Mouse (Mus musculus): Measurements from ENCODE around the gene Lrrc26. TPM values are rescaled to one million over a fixed set of nuclear protein-coding genes. Genes with fewer than 3 reads are reported as not detected.

Lrrc26 gene
- 0.89 and 1.2 TPM in 2 replicates for polyA plus RNA-seq (2015; fragmentation: Nextera tagmentation; extraction: Ambion mirVana)

DNA sequence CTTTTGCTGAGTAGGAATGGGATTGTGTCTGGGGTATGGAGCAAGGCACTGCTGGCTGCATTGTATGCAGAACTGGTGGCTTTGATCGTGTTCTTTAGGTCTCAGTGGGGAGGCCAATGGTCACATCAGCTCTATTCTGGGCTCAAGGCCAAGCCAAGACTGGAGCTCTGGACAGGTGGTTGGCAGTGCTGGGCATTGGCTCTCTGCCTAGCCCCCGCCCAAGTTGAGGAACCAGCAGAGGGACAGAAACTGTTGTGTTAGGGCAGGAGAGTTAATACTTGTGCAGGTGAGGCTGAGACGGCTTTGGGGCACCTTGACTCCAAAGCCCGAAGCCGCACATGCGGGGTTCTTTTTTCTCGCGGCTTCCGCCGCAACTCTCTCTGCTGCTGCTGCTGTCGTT lies at the start of gene Lrrc26:
Gene Lrrc26, plus strand, starts transcription at position 265 of the 400 bp plus-strand sequence.
- 6% methylated on average over 11 of the region's 11 CpGs for WGBS
- Histone ChIP-seq H3K36me3 (ENCODE audit: control insufficient read depth, insufficient read depth) (peaks cover 12% of the 10 kb centered on the region), H3K4me2 (ENCODE audit: low read depth, low read length) (peak within 1 kb of the TSS; percentile 49), H3K27ac (ENCODE audit: low read length) (no peak within 1 kb of the TSS), H3K27me3 (ENCODE audit: control insufficient read depth, insufficient read depth, low read length) (peaks cover 68% of the 10 kb centered on the region), H3K4me1 (ENCODE audit: control insufficient read depth, insufficient read depth, low read length) (peaks cover 13% of the 10 kb centered on the region), H3K9me3 (replicated peaks; ENCODE audit: control insufficient read depth, low read length) (no peaks in the 10 kb centered on the region), H3K4me3 (ENCODE audit: low read length) (peak within 1 kb of the TSS; percentile 41), H3K9ac (ENCODE audit: low read length) (no peak within 1 kb of the TSS)
- ATAC-seq (replicated peaks; ENCODE audit: extremely low read depth, insufficient read depth, low FRiP score) = peak; percentile 41

DNA sequence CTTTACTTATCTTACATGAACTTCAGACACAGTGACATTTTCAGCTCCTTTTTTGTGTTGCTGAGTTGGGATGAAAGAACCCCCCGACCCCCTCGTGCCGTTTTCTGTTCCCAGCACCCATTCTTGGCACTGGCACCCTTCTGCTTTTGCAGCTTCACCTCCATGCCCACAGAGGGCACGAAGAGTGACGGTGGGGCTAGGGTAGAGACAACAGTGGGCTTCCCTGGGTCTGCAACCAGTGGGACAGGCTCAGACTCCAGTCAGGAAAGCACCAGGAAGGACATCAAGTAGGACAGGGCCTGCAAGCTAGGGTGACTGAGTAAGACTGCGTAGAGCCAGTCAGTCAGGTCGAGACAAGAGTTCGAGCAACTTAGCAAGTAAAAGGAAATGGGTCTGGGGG lies 49.4 kb upstream of the Lrrc26 start:
- Histone ChIP-seq H3K36me3 (ENCODE audit: control insufficient read depth, insufficient read depth) (no peaks in the 10 kb centered on the region; the same call in 1 of the 2 replicates), H3K4me3 (ENCODE audit: low read length) (peak overlapping the region; percentile 49), H3K27me3 (ENCODE audit: control insufficient read depth, insufficient read depth, low read length) (peaks cover 20% of the 10 kb centered on the region; the same call in 1 of the 2 replicates), H3K4me2 (ENCODE audit: low read depth, low read length) (peak overlapping the region; percentile 71), H3K4me1 (ENCODE audit: control insufficient read depth, insufficient read depth, low read length) (peaks cover 13% of the 10 kb centered on the region), H3K9ac (ENCODE audit: low read length) (peak overlapping the region; percentile 60), H3K9me3 (replicated peaks; ENCODE audit: control insufficient read depth, low read length) (no peaks in the 10 kb centered on the region), H3K27ac (ENCODE audit: low read length) (0 out of 2 replicates have a peak overlapping the region, but pooled peaks have one; percentile 9)
- ATAC-seq (replicated peaks; ENCODE audit: extremely low read depth, insufficient read depth, low FRiP score) = no peak
- whole genome bisulfite sequencing = 57% methylated on average over 8 of the region's 8 CpGs

DNA sequence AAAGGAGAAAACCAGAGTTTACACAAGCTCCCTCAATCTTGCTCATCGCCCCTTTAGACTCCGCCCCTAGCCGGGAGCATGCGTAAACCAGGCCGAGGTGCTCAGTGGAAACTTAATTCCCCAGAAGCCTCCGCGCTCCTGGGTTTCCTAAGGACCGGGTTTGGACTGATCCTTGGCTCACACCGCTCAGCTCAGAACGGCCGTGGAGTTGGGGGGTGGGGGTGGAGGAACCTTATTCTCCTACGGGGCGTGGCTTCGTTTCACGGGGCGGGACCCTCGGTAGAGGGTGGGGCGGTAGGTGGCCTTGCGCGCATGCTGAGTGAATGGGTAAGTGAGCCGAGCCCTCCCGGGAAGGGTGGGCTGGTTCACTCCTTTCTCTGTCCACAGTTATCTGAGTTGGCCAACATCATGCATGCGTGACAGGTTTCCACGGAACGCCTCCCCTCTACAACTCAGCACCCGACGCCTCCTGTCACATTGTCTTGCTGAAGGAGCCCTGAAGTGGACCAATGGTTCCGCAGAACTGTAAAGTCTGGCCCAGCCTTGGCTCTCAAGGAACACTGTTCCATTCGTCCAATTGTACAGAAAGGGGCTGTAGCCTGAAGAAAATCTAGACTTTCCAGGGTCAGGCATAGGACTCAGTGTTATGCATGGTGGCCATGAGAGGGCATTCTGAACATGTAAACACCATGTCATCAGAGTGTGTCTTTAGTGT lies 48.8 kb upstream of the Lrrc26 start:
- 1% methylated on average over 29 of the region's 29 CpGs for WGBS
- H3K36me3 ChIP-seq (ENCODE audit: control insufficient read depth, insufficient read depth) = peaks cover 4% of the 10 kb centered on the region; the same call in 1 of the 2 replicates
- peaks cover 13% of the 10 kb centered on the region for H3K4me1 ChIP-seq (ENCODE audit: control insufficient read depth, insufficient read depth, low read length)
- H3K9ac ChIP-seq (ENCODE audit: low read length) = peak overlapping the region; percentile 60
- no peaks in the 10 kb centered on the region for H3K9me3 ChIP-seq (replicated peaks; ENCODE audit: control insufficient read depth, low read length)
- H3K4me3 ChIP-seq (ENCODE audit: low read length) = peak overlapping the region; percentile 49
- peak; percentile 75 for ATAC-seq (replicated peaks; ENCODE audit: extremely low read depth, insufficient read depth, low FRiP score)
- H3K27ac ChIP-seq (ENCODE audit: low read length) = no peak overlapping the region
- peaks cover 18% of the 10 kb centered on the region; the same call in 1 of the 2 replicates for H3K27me3 ChIP-seq (ENCODE audit: control insufficient read depth, insufficient read depth, low read length)
- peak overlapping the region; percentile 71 for H3K4me2 ChIP-seq (ENCODE audit: low read depth, low read length)

DNA sequence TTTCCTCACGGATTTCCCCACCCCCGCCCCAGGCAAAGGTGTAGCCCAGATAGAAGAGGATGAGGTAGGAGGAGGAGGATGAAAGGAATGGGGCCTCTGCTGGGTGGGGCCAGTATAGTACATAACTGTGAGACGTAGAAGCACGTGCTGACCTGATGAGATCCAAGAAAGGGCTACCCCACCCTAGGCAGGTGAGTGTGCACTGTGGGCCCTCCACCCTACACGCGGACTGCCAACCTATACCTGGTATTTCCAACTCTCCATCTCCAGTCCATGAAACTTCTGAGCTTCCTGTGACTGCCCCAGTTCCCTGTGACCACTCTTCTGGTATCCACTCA lies 48.3 kb upstream of the Lrrc26 start:
- no peak overlapping the region for H3K9ac ChIP-seq (ENCODE audit: low read length)

DNA sequence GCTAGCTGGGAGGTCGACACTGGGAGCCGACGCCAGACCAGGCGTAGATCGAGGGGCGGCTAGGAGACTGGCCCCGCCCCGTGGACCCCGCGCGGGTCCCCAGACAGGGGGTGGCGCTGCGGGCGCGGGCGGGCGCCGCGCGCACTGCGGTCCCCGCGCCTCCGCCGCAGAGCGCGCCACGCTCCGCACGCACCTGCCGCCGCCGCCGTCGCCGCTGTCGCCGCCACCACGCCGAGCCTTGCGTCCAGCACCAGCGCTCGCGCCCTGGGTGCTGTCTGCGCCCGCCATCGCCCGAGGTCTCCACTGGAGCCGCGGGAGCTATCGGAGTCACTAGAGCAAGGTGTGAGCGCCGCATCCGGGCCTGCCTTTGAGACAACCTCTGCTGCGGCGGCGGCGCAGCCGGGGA lies 47.6 kb upstream of the Lrrc26 start, which contains the start of the genes Rnf208 and Cysrt1:
Gene Rnf208, plus strand, starts transcription at position 155 of the 406 bp plus-strand sequence.
Gene Cysrt1, minus strand, starts transcription at position 352 of the 406 bp plus-strand sequence.
- no peak for ATAC-seq (replicated peaks; ENCODE audit: extremely low read depth, insufficient read depth, low FRiP score)
- H3K27ac ChIP-seq (ENCODE audit: low read length) = no peak within 1 kb of the TSS
- peaks cover 13% of the 10 kb centered on the region for H3K4me1 ChIP-seq (ENCODE audit: control insufficient read depth, insufficient read depth, low read length)
- peaks cover 16% of the 10 kb centered on the region; the same call in 1 of the 2 replicates for H3K27me3 ChIP-seq (ENCODE audit: control insufficient read depth, insufficient read depth, low read length)
- H3K36me3 ChIP-seq (ENCODE audit: control insufficient read depth, insufficient read depth) = peaks cover 4% of the 10 kb centered on the region; the same call in 1 of the 2 replicates
- H3K4me2 ChIP-seq (ENCODE audit: low read depth, low read length) = peak within 1 kb of the TSS; percentile 95
- WGBS = under 1% methylated on average over 47 of the region's 59 CpGs
- peak within 1 kb of the TSS; percentile 68 for H3K9ac ChIP-seq (ENCODE audit: low read length)
- no peaks in the 10 kb centered on the region for H3K9me3 ChIP-seq (replicated peaks; ENCODE audit: control insufficient read depth, low read length)
- H3K4me3 ChIP-seq (ENCODE audit: low read length) = peak within 1 kb of the TSS; percentile 62

More for the DNA sequence above, 48.3 kb upstream of the Lrrc26 start:
- ATAC-seq (replicated peaks; ENCODE audit: extremely low read depth, insufficient read depth, low FRiP score) = no peak
- Histone ChIP-seq H3K27ac (ENCODE audit: low read length) (no peak overlapping the region), H3K9me3 (replicated peaks; ENCODE audit: control insufficient read depth, low read length) (no peaks in the 10 kb centered on the region), H3K36me3 (ENCODE audit: control insufficient read depth, insufficient read depth) (peaks cover 4% of the 10 kb centered on the region; the same call in 1 of the 2 replicates), H3K27me3 (ENCODE audit: control insufficient read depth, insufficient read depth, low read length) (peaks cover 16% of the 10 kb centered on the region; the same call in 1 of the 2 replicates), H3K4me2 (ENCODE audit: low read depth, low read length) (peak overlapping the region; percentile 95), H3K4me3 (ENCODE audit: low read length) (peak overlapping the region; percentile 62), H3K4me1 (ENCODE audit: control insufficient read depth, insufficient read depth, low read length) (peaks cover 13% of the 10 kb centered on the region)
- 14% methylated on average over 6 of the region's 6 CpGs for WGBS

DNA sequence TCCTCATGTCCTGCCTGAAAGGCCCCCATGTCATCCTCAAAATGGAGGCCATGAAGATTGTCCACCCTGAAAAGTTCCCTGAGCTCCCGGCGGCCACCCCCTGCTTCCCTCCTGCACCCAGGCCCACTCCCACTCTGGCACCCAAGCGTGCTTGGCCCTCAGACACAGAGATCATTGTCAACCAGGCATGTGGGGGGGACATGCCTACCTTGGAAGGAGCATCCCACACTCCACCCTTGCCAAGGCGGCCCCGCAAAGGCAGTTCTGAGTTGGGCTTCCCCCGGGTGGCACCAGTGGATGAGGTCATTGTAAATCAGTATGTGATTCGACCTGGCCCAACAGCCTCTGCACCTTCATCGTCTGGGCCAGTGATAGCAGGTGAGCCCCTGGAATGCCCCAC lies 46.4 kb upstream of the Lrrc26 start:
- Histone ChIP-seq H3K4me2 (ENCODE audit: low read depth, low read length) (no peak overlapping the region), H3K4me3 (ENCODE audit: low read length) (no peak overlapping the region), H3K9me3 (replicated peaks; ENCODE audit: control insufficient read depth, low read length) (no peaks in the 10 kb centered on the region), H3K9ac (ENCODE audit: low read length) (no peak overlapping the region), H3K27me3 (ENCODE audit: control insufficient read depth, insufficient read depth, low read length) (peaks cover 16% of the 10 kb centered on the region; the same call in 1 of the 2 replicates), H3K27ac (ENCODE audit: low read length) (no peak overlapping the region), H3K36me3 (ENCODE audit: control insufficient read depth, insufficient read depth) (peaks cover 4% of the 10 kb centered on the region), H3K4me1 (ENCODE audit: control insufficient read depth, insufficient read depth, low read length) (peaks cover 13% of the 10 kb centered on the region)
- no peak for ATAC-seq (replicated peaks; ENCODE audit: extremely low read depth, insufficient read depth, low FRiP score)
- 63% methylated on average over 8 of the region's 8 CpGs for whole genome bisulfite sequencing

DNA sequence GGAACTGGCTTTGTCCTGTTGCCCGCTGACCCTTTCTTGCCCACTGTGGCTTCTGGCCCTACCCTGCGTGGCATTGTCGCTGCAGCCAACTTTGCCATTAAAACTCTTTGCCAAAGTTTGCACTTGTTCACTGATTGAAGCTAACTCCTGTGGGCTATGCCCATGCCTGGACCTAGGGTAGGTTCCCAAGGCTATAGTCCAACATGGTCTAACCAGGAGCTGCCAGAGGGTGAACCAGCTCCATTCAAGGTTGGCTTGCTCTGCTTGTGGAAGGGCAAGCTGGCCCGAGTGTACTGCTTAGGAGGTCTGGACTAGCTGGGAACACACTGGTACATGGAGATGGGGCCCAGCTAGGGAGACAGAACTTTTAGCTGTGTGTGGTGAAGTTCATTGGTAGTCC lies 45.6 kb upstream of the Lrrc26 start:
- no peak overlapping the region for H3K27ac ChIP-seq (ENCODE audit: low read length)
- no peak overlapping the region for H3K9ac ChIP-seq (ENCODE audit: low read length)
- ATAC-seq (replicated peaks; ENCODE audit: extremely low read depth, insufficient read depth, low FRiP score) = no peak
- H3K27me3 ChIP-seq (ENCODE audit: control insufficient read depth, insufficient read depth, low read length) = peaks cover 16% of the 10 kb centered on the region; the same call in 1 of the 2 replicates
- H3K4me1 ChIP-seq (ENCODE audit: control insufficient read depth, insufficient read depth, low read length) = peaks cover 13% of the 10 kb centered on the region
- no peak overlapping the region for H3K4me2 ChIP-seq (ENCODE audit: low read depth, low read length)
- no peak overlapping the region for H3K4me3 ChIP-seq (ENCODE audit: low read length)
- H3K36me3 ChIP-seq (ENCODE audit: control insufficient read depth, insufficient read depth) = peaks cover 7% of the 10 kb centered on the region
- H3K9me3 ChIP-seq (replicated peaks; ENCODE audit: control insufficient read depth, low read length) = no peaks in the 10 kb centered on the region
- WGBS = 87% methylated on average over 4 of the region's 4 CpGs

DNA sequence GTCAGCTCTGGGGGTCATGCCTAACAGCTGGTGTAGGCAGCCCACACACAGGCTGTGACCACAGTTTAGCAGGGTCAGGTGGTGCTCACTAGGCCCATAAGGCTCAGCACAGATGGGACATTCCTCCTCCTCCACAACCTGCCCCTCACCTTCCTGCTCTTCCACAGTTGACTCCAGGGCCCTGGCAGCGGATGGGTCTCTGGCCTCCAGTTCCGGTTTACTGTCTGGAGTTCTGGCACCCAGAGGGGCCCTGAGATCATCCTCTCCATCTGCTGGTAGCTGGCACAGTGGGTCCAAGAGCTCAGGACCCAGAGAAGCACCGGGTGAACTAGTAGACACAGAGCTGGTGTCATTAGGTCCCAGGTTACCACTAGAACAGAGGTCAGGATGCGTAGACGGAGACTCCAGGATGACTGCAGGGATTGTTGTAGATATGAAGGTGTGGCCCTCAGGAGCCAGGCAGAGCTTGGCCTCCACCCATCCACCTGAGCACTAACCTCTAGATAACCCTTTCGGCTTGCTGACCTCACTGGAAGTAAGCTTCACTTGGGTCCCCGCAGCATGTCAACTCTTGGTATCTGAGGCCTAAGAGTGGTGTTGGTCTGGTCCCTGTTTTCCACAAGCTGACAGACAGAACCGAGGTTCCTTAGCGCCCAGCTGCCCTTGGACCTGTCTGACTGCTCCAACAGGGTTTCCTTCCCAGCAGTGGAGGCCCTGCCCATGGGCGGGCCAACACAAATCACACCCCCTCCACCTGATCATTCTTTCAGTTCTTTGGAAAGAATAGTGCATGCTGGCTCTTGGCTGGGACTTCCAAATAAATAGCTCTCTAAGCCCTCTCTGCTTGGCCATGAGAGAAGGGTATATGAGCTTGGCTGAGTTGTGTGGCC lies 43.3 kb upstream of the Lrrc26 start, which contains the start of gene AL732309.1:
Gene AL732309.1, minus strand, starts transcription at position 681 of the 890 bp plus-strand sequence.
- H3K36me3 ChIP-seq (ENCODE audit: control insufficient read depth, insufficient read depth) = peaks cover 15% of the 10 kb centered on the region
- ATAC-seq (replicated peaks; ENCODE audit: extremely low read depth, insufficient read depth, low FRiP score) = no peak
- H3K4me3 ChIP-seq (ENCODE audit: low read length) = no peak within 1 kb of the TSS
- no peak within 1 kb of the TSS for H3K27ac ChIP-seq (ENCODE audit: low read length)
- H3K9ac ChIP-seq (ENCODE audit: low read length) = no peak within 1 kb of the TSS
- H3K9me3 ChIP-seq (replicated peaks; ENCODE audit: control insufficient read depth, low read length) = no peaks in the 10 kb centered on the region
- H3K4me2 ChIP-seq (ENCODE audit: low read depth, low read length) = no peak within 1 kb of the TSS
- H3K4me1 ChIP-seq (ENCODE audit: control insufficient read depth, insufficient read depth, low read length) = peaks cover 7% of the 10 kb centered on the region
- 86% methylated on average over 10 of the region's 10 CpGs for WGBS
- H3K27me3 ChIP-seq (ENCODE audit: control insufficient read depth, insufficient read depth, low read length) = peaks cover 12% of the 10 kb centered on the region; the same call in 1 of the 2 replicates
